Mouse (Mus musculus): ENCODE data around the gene Cdkn3.

DNA sequence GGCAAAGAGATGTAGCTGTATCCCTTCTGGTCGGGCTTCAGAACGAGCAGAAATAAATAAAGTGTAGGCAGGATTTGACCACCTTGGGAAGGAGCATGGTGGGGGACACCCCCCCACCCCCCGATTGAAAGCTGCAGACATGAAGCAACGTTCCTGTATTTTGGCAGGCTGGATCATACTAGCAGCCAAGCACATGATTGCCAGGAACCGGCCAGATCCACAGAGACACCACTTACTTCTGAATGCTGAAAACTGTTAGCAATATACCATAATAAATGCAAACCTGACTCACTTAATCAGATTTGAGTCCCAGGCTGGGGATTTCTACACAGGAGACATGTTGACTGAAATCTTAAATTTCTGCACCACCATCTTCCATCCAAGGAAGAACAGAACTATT lies 26.1 kb upstream of the Cdkn3 start:
- TF ChIP-seq CTCF (IDR thresholded peaks at IDR 0.05; ENCODE audit: borderline replicate concordance, insufficient read depth, low read depth, low read length) (no peak), POLR2A (IDR thresholded peaks at IDR 0.05; ENCODE audit: borderline replicate concordance, insufficient read depth, low read length) (no peak)
